Mouse (Mus musculus) frontal cortex, adult (tissue): ENCODE data around the gene Ereg.

ENCODE experiments used
- ATAC-seq: cut with Nextera tagmentation; 2 replicates; pipeline ENCODE4 v1.9.2; 2017; ENCODE audit warnings: mild to moderate bottlenecking, moderate library complexity, mixed read lengths; ENCODE audit not compliant: low TSS enrichment

The Ereg gene

GRCm38 (mm10) chr5:91074450-91074950 lies at the start of gene Ereg:
Gene Ereg (plus strand): TSS chr5:91074622.
- ATAC-seq = peak; percentile 31

GRCm38 (mm10) chr5:91027164-91027563 lies 47.3 kb upstream of the Ereg start, which contains the start of gene Epgn:
Gene Epgn (plus strand): TSS chr5:91027464.
- ATAC-seq = no peak

- no peak for ATAC-seq
Measured at GRCm38 (mm10) chr5:91027840-91028239, 46.6 kb upstream of the Ereg start.

- no peak for ATAC-seq
Measured at GRCm38 (mm10) chr5:91030629-91031028, 43.8 kb upstream of the Ereg start.

GRCm38 (mm10) chr5:91035341-91035740 lies 39.1 kb upstream of the Ereg start:
- ATAC-seq = no peak

- ATAC-seq = no peak
Measured at GRCm38 (mm10) chr5:91036628-91037027, 37.8 kb upstream of the Ereg start.

GRCm38 (mm10) chr5:91037756-91038155 lies 36.7 kb upstream of the Ereg start:
- no peak for ATAC-seq

- 0 out of 2 replicates have a peak, but pooled peaks have one; percentile 50 for ATAC-seq
Measured at GRCm38 (mm10) chr5:91038547-91038946, 35.9 kb upstream of the Ereg start.

- no peak for ATAC-seq
Measured at GRCm38 (mm10) chr5:91038963-91039362, 35.5 kb upstream of the Ereg start.

GRCm38 (mm10) chr5:91047987-91048386 lies 26.4 kb upstream of the Ereg start:
- ATAC-seq = no peak

- ATAC-seq = no peak
Measured at GRCm38 (mm10) chr5:91048397-91048796, 26.0 kb upstream of the Ereg start.

GRCm38 (mm10) chr5:91072340-91072739 lies 2.1 kb upstream of the Ereg start:
- ATAC-seq = no peak

GRCm38 (mm10) chr5:91073626-91074025 lies 796 bp upstream of the Ereg start:
- no peak for ATAC-seq

- ATAC-seq = no peak
Measured at GRCm38 (mm10) chr5:91074026-91074425, 396 bp upstream of the Ereg start.

- ATAC-seq = no peak
Measured at GRCm38 (mm10) chr5:91075021-91075420, 599 bp downstream of the Ereg start.

GRCm38 (mm10) chr5:91083016-91083415 lies 8.6 kb downstream of the Ereg start:
- peak; percentile 70 for ATAC-seq

GRCm38 (mm10) chr5:91085291-91085690 lies 10.9 kb downstream of the Ereg start:
- no peak for ATAC-seq

GRCm38 (mm10) chr5:91090301-91090700 lies 15.9 kb downstream of the Ereg start:
- no peak for ATAC-seq

GRCm38 (mm10) chr5:91097911-91098614 lies 23.6 kb downstream of the Ereg start:
- ATAC-seq = no peak

- peak; percentile 76 for ATAC-seq
Measured at GRCm38 (mm10) chr5:91101742-91102141, 27.3 kb downstream of the Ereg start.

GRCm38 (mm10) chr5:91103943-91104665 lies 29.7 kb downstream of the Ereg start:
- no peak for ATAC-seq

GRCm38 (mm10) chr5:91106248-91106647 lies 31.8 kb downstream of the Ereg start:
- ATAC-seq = no peak
